Mouse (Mus musculus): ENCODE measurements at regions not wholly inside any gene's neighbourhood (a gene's known extent, or its start where the extent isn't known, plus 50 kb on each side); places are given as distances from the start of the nearest gene placed in this dataset.

- in situ Hi-C loops (cut with MseI, MboI), result no loop called here
Observed at GRCm38 (mm10) chr9:61632602-61633001, 260.4 kb downstream of the Tle3 start.

- in situ Hi-C loops (cut with MseI, MboI), result no loop called here
Observed at GRCm38 (mm10) chr9:61631097-61631496, 258.9 kb downstream of the Tle3 start.

DNA sequence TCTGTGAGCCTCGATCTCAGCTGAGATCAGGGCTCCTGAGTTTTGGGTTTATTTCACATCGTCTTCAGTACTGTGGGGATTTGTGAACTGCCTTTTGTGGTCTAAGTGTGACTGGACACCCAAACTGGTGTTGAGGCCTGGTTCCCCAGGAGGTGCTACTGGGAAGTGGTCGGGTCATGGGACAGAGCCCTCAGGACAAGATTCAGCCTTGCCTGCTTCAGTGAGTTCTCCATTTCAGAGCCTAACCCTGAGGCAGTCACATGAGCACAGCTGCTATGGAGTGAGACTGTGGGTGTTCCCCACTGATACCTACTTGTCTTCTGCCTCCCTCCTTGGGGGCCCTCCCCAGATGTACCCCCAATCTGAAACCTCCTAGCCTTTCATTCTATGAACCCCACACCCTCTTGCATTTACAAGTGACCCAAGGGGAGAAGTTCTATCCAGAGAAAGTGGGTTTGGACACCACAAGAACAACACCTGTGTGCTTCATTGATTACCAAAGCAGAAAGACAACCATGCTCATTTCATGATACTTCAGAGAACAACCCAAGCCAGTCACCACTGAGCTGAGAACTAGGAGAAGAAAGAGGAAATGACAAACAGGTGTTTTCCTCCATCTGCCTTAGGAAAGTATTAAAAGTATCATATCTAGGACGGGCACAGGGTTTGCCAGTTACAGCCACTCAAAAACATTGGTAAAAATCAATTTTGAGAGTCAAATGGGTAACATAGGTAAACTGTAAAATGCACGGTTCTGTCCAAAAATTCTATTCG lies 255.8 kb downstream of the Tle3 start:
- in situ Hi-C loops (cut with MseI, MboI), result no loop called here

DNA sequence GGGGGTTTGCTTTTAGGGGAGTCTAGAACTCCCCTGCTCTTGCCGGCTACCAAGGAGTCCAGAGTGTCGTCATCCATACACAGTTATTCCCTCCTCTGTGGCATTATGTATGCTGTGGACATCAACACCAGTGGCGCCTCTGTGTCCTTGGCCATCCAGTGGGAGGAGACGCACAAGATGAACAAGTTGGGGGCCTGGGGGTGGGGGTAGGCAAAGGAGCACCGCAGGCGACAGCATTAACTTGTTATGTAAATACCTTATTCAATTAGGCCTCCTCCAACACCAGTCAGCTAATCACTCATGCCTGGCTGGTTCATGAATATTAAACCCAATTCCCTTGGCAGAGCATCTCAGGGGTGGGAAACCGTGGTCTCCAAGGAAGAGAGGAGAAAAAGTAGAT lies 250.8 kb downstream of the Tle3 start:
- in situ Hi-C loops (cut with MseI, MboI), result no loop called here

DNA sequence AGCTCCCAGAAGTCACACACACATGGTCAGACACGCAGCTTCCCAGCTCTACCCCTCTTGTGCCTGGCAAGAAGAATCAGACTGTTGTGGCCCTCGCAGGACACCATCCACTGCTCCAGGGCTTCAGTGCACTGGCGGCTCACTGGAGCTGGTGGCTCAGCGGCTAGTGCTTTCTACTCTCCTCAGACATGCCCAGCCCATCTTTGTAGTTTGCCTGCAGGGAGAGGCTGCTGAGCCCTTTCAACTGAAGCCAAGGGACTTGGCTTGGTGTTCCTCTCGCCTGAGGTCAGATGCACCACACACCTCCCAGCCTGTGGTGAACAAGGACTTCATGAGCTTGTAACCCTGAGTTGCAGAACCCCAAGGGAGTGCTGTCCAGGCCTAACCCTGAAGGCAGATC lies 249.8 kb downstream of the Tle3 start:
- in situ Hi-C loops (cut with MseI, MboI), result no loop called here

DNA sequence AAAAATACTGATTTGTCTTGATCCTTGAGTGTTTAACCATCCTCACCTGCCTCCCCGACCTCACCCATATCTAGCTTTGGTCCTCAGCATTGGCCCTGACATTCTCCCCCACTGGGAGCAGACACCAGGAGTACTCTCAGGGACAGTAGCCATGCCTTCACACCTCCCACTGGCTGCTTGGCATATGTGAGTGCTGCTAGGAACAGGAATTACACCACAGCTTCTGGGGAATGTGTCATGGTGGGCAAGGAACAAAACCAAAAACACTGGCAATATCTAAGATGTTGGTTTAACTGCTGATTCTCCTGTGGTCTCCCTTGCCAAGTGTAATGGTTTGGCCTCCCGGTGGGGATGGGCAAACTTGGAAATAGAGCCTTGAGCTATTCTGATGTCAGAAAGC lies 248.6 kb downstream of the Tle3 start:
- in situ Hi-C loops (cut with MseI, MboI), result no loop called here

DNA sequence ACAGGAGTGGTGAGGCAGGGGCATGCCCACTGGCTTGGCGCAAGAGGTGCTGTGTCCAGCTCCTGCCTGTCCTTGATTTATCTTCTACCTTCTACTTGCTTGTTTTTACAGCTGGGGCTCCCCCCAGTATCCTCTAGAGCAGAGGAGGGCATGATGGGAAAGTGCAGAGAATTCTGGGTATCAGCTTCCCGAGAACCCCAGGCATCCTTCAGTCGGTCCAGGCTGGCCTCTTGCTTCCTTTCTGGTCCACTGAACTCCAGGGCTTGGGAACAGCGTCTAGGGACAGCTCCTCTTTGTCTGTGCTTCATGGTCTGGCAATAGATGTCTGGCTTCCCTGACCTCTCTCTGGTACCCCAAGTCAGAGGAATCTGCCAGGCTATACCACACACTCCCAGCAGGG lies 247.9 kb downstream of the Tle3 start:
- in situ Hi-C loops (cut with MseI, MboI), result no loop called here

DNA sequence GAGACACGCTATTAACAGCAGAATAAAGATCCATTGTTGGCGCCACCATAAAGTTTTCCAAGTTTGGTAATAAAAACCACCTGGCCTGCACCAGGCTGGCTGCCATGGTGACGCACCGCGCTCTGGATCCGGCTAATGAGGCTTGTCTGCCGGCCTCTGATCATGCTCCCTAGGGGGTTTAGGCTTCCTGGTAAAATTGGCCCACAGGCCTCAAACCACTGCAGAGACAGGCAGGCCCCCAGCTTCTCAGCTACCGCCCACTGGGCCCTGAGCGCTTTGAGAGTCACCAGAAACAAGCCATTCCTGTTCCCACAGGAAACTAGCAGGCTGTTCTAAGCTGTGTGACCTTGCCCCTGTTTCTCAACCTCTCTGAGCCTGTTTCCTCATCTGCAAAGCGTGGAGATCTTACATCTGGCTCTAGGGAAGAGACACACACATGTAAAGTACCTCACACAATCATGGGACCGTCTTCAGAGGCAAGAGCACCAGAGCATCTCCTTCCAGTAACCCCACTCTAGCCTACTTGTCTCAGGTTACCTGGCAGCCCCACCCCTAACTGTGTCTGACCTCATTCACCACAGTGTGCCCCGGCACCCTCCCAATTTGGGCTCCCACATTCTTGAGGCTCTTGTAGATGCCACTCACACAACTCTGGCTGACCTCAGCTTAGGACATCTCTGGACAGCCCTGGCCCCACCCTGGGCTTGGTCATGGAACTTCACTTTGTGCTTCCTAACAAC lies 246.5 kb downstream of the Tle3 start:
- in situ Hi-C loops (cut with MseI, MboI), result no loop called here

GRCm38 (mm10) chr9:61617979-61618378 lies 245.8 kb downstream of the Tle3 start:
- in situ Hi-C loops (cut with MseI, MboI), result no loop called here

DNA sequence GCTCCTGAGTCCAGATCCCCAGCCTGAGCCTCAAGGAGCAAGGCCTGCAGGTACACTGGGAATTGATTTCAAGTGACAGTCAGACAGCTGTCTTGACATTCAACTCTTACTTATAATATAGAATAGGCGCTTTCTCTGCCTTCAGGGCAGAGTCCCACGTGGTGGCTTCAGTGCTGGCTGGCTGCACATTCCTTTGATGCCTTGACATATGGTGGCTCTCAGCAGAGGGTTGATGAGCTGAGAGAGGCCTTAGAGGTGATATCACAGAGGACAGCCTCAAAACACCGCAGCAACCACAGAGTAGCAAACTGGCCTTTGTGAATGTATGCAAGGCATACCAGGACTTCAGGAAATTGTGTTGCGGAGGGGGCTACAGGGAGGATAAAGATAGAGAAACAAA lies 243.4 kb downstream of the Tle3 start:
- in situ Hi-C loops (cut with MseI, MboI), result no loop called here

DNA sequence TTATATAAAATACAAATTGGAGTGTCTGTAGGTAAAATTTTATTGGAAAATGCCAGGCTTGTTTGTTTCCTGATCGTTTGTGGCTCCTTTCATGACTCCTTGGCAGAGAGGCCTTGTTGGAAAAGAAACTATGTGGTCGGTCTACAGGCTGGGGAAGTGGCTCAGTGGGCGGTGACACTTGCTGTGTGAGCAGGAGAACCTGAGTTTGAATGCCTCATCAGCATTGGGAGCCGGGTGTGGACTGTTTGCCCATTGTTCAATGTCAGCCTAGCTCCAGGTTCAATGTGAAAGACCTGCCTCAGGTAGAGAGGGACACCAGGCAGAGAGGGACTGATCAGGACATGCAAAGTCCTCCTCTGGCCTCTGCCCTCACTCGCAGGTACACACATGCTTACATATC lies 235.4 kb downstream of the Tle3 start:
- in situ Hi-C loops (cut with MseI, MboI), result no loop called here

GRCm38 (mm10) chr9:61602353-61602978 lies 230.3 kb downstream of the Tle3 start:
- in situ Hi-C loops (cut with MseI, MboI), result no loop called here

- in situ Hi-C loops (cut with MseI, MboI), result no loop called here
Observed at GRCm38 (mm10) chr9:61601911-61602310, 229.7 kb downstream of the Tle3 start.

DNA sequence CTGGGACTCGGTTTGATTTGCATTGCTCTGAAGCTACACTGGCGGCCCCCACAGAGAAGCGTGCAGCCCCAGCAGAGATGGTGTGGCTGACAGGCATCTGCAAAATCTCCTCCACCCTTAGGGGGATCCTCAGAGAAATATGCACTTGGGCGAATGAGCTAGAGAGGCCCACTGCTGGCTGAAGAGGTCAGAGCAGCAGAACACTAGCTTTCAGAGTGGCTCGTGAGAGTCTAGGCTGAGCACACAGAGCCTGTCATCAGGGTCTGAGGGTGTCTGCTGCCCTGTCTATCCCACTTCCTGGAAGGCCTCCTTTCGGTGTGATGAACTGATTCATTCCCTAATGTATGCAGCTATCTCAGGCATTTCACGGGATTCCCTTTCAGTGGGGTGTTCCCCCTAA lies 225.1 kb downstream of the Tle3 start:
- in situ Hi-C loops (cut with MseI, MboI), result no loop called here

- in situ Hi-C loops (cut with MseI, MboI), result no loop called here
Observed at GRCm38 (mm10) chr9:61596410-61597108, 224.4 kb downstream of the Tle3 start.

DNA sequence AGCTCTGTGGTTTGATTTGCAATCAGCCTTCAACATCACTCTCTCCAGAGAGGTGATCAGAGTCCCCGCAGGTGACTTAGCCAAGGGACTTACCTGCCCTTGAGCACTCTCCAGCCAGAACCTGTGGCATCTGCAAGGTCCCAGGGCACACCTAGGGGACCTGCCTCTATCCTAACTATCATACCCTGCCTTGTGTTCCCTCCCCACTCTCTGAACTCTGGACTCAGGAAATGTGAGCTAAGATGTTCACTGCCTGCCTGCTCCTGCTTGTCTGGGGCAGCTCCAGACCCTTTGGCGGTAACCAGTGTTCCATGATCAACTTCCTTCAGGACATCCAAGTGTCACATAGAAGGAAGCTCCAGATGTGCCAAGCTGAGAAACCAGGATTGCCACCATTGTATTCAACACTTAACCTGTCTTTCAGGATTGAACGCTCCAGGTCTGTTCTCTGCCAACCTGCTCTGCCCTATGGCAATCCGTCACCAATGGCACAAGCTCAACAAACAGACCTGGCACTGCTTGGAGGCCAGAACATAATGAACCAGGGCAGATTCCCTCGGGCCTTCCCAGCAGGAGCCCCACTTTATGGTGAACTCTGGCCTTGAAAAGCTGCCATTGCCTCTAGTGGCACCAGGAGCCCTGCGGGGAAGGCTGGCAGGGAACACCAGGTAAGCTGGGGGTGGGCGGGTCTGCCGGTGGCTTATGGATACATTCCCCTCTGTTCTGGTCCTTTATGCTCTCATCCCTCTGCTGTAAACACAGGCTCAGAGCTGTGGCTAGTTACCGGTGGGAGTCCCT lies 223.2 kb downstream of the Tle3 start:
- in situ Hi-C loops (cut with MseI, MboI), result no loop called here

DNA sequence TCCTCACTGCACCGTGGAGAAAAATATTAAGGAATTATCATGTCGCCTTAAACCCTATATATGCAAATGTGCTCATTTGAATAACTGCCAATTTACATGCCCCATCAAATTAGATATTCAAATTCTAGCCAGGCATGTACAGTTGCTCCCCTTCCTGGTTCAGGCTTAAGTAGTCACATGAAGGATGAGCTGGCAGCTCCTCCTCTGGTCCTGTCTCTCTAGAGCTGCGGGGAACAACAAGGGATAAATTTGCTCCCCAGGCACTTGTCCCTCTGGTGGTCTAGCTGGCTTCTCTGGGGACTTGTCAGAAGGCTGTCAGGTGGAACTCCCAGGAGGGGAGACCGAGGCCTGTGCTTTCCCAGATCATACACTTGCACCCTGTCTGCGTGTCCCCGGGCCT lies 221.8 kb downstream of the Tle3 start:
- in situ Hi-C loops (cut with MseI, MboI), result no loop called here

DNA sequence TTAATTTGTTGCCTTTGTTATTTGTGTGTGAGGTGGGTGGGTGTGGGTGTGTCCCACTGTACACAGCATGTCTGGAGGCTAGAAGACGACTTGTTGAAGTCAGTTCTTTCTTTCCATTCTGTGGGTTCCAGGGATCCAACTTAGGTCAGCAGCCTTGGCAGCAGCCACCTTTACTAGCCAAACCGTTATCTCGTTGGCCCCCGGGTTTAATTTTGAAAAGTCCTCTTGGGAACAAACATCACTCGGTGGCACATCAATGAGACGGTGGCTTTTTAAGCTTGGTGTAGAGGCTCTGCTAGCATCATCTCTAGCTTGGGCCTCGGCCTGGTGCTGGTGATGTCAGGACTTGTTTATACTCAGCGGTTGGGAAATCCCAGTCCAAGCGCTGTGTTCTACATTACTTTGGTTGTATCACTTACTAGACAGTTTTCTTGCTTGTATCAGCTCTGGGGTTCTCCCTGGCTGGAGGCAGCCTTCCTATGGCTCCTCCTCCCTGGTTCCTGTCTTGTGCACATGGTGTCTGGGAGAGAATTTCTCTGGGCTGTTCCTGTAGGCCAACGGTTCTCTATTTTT lies 217.6 kb downstream of the Tle3 start:
- in situ Hi-C loops (cut with MseI, MboI), result no loop called here

DNA sequence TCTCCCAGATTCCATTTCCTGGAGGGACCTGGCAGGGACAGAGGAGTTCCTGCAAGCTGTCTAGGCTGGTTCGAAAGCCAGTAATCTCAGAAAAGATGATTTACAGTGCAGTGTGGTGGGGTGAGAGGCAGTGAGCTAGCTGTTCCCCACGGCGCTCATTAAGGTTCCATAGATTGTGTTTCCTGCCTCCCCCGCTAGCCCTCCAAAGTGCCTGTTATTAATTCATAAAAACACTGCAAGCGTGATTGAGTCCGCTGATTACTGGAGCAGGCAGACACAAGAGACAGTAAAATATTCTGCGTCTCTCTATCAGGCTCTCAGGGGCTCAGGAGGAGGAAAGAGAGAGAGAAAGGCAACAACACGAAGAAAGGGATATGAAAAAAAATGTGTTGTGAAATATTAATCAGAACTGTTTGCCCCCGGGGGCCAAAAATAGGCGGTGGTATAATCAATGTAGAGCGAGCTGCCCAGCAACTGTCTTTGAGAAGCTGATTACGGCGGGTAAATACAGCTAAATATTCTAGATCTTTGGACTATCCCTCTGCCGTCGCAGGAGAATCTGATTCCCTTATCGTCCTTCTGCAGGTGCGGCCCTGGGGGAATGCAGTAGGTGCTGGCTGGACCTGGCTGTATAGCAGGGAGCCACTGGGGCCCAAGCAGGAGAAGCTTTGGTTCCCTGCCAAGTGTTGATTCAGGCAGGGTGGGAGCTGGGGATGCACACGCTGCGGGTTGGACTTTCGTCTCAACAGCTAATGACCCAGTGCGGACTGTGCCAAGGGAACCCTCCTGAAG lies 211.3 kb downstream of the Tle3 start:
- in situ Hi-C loops (cut with MseI, MboI), result no loop called here

GRCm38 (mm10) chr9:61581046-61581445 lies 208.9 kb downstream of the Tle3 start:
- in situ Hi-C loops (cut with MseI, MboI), result no loop called here
